Mouse (Mus musculus) limb, embryonic 13.5 days (tissue): Measurements from ENCODE around the gene Eya2. TPM values are rescaled to one million over a fixed set of nuclear protein-coding genes. Genes with fewer than 3 reads are reported as not detected.

Experiments
- ATAC-seq: fragments of 200-750 bp; cut with Nextera tagmentation; 2 replicates; pipeline ENCODE4 v1.8.0; 2017; ENCODE audit warnings: low read depth, moderate number of reproducible peaks, moderate TSS enrichment; ENCODE audit not compliant: low FRiP score
- H3K27ac ChIP-seq: fragments of 300-500 bp; sonication (generic); 2 replicates; pipeline ENCODE4 v1.5.1; 2015; ENCODE audit warnings: inconsistent platforms, mild to moderate bottlenecking, moderate library complexity
- H3K27me3 ChIP-seq: fragments of 300-500 bp; sonication (generic); 2 replicates; pipeline ENCODE4 v1.6.1; 2015; ENCODE audit warnings: mild to moderate bottlenecking, inconsistent platforms
- H3K36me3 ChIP-seq: fragments of 300-500 bp; sonication (generic); 2 replicates; pipeline ENCODE4 v1.6.1; 2015; ENCODE audit warnings: inconsistent platforms, mild to moderate bottlenecking, moderate library complexity
- H3K4me1 ChIP-seq: fragments of 300-500 bp; sonication (generic); 2 replicates; pipeline ENCODE4 v1.6.1; 2015; ENCODE audit warnings: inconsistent platforms
- H3K4me2 ChIP-seq: fragments of 300-500 bp; sonication (generic); replicated peaks from 2 replicates; pipeline ENCODE4 v1.6.1; 2015; ENCODE audit warnings: inconsistent platforms, mild to moderate bottlenecking, moderate library complexity
- H3K4me3 ChIP-seq: fragments of 300-500 bp; sonication (generic); 2 replicates; pipeline ENCODE4 v1.5.1; 2015; ENCODE audit warnings: moderate library complexity, mild to moderate bottlenecking, inconsistent platforms
- H3K9ac ChIP-seq: fragments of 300-500 bp; sonication (generic); 2 replicates; pipeline ENCODE4 v1.6.1; 2015; ENCODE audit warnings: mild to moderate bottlenecking, inconsistent platforms
- H3K9me3 ChIP-seq: fragments of 300-500 bp; sonication (generic); 2 replicates; pipeline ENCODE4 v1.6.1; 2016; ENCODE audit warnings: inconsistent platforms
- WGBS: fragments of 180-500 bp; shearing (Covaris S2); methylation state at CpG from one replicate; pipeline ENCODE4 v1.1.7; 2015; 5-methylcytosine and 5-hydroxymethylcytosine counted together
- polyA plus RNA-seq: library from polyadenylated mRNA; unstranded; fragments of >200 nt; fragmentation: Nextera tagmentation; extraction: Ambion mirVana; gene quantifications from 2 replicates; pipeline ENCODE4 v1.2.1, GENCODE M21; 2015

Eya2 gene
- polyA plus RNA-seq, 1 experiment from 2014 or later, result 17.2 TPM

DNA sequence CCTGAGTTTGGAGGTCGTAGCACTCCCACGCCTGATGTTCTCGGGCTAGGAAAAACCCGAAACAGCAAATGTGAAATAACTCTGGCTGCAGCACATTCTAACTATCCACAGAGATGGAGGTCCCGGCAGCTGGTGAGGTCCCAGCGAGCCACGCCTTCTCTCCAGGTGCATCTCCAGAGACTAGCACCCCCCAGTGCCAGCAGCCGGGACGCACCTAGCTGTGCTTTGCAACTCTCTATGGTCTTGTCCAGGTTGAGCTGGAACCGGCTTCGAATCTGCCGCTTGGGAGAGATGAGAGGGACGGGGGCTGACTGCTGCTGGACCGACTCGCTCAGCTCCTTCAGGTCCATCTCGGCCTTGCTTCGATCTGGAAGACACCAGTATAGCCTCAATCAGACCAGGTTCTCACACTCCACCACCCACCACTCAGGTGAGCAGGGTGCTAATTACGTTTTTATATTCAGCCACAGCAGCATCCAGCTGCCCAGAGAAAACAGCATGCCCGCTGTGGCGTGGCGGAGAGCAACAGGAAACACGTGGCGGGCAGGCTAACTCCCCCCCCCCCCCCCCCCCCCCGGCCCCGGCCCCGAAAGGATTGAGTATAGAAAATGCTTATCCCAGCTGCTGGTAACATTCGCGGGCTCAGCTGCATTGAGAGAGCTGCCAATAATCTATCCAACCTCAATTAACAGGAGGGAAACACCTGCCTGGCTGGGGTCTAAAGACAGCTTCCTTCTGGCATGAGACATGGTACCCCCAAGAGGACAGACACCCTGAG lies 220.5 kb downstream of the Eya2 start:
- 83% methylated on average over 25 of the region's 28 CpGs for WGBS
- Histone ChIP-seq H3K4me2 (no peak overlapping the region), H3K9me3 (no peaks in the 10 kb centered on the region), H3K27me3 (no peaks in the 10 kb centered on the region), H3K36me3 (peaks cover 98% of the 10 kb centered on the region), H3K27ac (no peak overlapping the region), H3K4me1 (0 out of 2 replicates have a peak, but pooled peaks cover 8% of the 10 kb centered on the region), H3K4me3 (no peak overlapping the region), H3K9ac (peak overlapping the region; percentile 19; the same call in 1 of the 2 replicates)
- ATAC-seq, result no peak

DNA sequence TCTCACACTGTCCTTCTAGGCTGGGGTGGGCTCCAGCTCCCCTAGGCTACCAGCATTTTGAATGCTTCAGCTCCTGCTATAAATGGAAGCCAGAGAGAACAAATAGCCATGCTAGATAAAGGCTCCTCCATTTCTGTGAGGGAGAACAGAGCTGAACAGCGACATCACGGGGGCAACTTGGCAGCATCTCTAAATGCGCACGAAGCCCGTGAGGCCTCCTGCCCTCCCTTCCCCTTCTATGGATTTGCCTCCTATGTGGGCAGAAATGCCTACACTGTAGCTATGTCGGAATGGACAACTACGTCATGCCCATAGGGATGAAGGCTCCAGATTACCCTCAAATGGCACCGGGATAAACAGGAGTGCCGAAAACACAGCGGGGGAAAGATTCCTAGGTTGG lies 222.6 kb downstream of the Eya2 start:
- Histone ChIP-seq H3K27me3 (no peaks in the 10 kb centered on the region), H3K36me3 (peaks cover 94% of the 10 kb centered on the region), H3K27ac (no peak overlapping the region), H3K4me2 (no peak overlapping the region), H3K4me1 (0 out of 2 replicates have a peak, but pooled peaks cover 8% of the 10 kb centered on the region), H3K4me3 (no peak overlapping the region), H3K9ac (no peak overlapping the region), H3K9me3 (no peaks in the 10 kb centered on the region)
- WGBS, result 96% methylated on average over 10 of the region's 10 CpGs
- no peak for ATAC-seq

DNA sequence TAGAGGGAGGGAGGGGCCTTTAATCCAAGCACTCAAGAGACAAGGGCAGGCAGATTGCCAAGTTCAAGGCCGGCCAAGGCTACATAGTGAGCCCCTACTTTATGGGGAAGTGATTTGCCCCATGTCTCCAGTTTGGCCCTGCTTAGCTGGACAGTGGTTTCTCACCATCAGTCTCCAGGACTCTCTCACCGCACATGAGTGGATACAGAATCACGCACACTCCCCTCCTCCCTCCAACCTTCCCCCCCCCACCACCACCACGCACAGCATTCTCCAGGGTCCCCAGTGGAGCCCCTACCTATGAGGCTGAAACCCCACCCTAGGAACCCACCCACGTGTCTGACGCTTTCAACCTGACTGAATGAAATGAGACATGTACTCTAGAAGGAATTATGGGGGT lies 223.7 kb downstream of the Eya2 start:
- Histone ChIP-seq H3K27me3 (no peaks in the 10 kb centered on the region), H3K9me3 (no peaks in the 10 kb centered on the region), H3K36me3 (peaks cover 95% of the 10 kb centered on the region), H3K27ac (no peak overlapping the region), H3K9ac (no peak overlapping the region), H3K4me3 (no peak overlapping the region), H3K4me1 (0 out of 2 replicates have a peak, but pooled peaks cover 8% of the 10 kb centered on the region), H3K4me2 (no peak overlapping the region)
- WGBS, result 96% methylated on average over 6 of the region's 6 CpGs
- no peak for ATAC-seq

DNA sequence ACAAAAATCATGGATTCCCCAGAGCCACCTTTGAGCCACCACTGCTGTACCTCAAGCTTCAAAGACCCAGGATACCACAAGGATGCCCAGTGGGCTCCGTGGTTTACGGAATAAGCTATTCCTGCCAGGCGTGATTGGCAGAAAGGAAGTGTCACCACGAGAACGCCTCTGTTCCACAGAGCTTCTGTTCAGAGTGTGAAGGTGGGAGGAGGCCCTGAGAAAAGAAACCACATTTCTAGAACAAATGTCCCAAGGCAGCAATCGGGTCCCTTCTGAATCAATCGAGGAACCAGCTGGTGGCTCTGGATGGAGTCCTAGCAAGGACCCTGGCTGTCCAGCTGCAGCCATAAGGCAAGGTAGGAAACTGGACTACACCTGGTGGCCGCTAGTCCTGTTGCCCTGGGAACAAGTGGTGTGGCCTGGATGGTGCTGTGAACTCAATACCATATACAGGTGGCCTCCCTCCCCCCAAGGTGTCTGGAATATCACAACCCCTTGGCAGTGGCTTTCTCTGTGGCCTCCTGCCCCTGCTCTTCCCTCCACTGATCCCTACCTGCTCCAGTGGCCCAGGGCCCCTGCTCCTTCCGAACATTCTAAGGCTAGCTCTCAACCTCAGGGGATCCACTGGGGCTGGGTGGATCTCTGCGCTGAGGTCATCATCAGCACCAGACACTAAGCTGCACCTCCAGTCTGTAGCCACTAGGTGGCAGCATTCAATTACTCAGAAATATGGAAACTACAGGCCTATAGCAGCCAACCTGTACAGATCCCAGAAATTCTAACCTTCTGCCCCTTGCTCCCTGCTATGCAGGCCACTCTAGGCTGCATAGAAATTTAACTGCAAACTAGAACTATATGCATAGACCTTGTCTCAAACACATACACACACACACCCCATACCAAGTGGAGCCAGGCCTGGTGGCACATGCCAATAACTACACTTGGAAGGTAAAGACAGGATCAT lies 224.4 kb downstream of the Eya2 start:
- H3K4me1 ChIP-seq, result 0 out of 2 replicates have a peak, but pooled peaks cover 8% of the 10 kb centered on the region
- peak overlapping the region; percentile 39; the same call in 1 of the 2 replicates for H3K27ac ChIP-seq
- H3K36me3 ChIP-seq, result peaks cover 95% of the 10 kb centered on the region
- H3K4me3 ChIP-seq, result no peak overlapping the region
- no peak overlapping the region for H3K4me2 ChIP-seq
- no peaks in the 10 kb centered on the region for H3K9me3 ChIP-seq
- 81% methylated on average over 10 of the region's 10 CpGs for WGBS
- ATAC-seq, result peak; percentile 17; the same call in 1 of the 2 replicates
- H3K27me3 ChIP-seq, result no peaks in the 10 kb centered on the region
- H3K9ac ChIP-seq, result no peak overlapping the region

DNA sequence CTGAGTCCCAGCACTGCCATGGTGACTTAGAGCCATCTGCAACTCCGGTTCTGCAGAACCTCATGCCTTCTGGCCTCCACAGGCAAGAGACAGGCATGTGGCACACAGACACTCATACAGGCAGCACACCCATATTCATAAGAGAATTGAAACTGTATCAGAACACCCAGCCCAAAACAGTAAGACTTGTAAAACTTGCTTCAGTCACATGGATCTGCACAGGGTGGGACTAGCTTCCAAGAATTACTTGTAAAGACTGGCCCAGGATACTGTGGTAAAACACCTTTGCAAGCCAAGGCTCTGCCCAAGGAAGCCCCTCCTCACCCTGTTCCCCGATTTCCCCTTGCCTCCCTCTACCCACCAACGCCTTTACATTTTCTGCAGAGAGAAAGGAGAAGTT lies 225.2 kb downstream of the Eya2 start:
- Histone ChIP-seq H3K27me3 (no peaks in the 10 kb centered on the region), H3K9me3 (no peaks in the 10 kb centered on the region), H3K36me3 (peaks cover 95% of the 10 kb centered on the region), H3K4me2 (no peak overlapping the region), H3K4me3 (no peak overlapping the region), H3K4me1 (0 out of 2 replicates have a peak, but pooled peaks cover 8% of the 10 kb centered on the region), H3K27ac (peak overlapping the region; percentile 39), H3K9ac (no peak overlapping the region)
- 70% methylated on average over 3 of the region's 3 CpGs for WGBS
- ATAC-seq, result no peak

DNA sequence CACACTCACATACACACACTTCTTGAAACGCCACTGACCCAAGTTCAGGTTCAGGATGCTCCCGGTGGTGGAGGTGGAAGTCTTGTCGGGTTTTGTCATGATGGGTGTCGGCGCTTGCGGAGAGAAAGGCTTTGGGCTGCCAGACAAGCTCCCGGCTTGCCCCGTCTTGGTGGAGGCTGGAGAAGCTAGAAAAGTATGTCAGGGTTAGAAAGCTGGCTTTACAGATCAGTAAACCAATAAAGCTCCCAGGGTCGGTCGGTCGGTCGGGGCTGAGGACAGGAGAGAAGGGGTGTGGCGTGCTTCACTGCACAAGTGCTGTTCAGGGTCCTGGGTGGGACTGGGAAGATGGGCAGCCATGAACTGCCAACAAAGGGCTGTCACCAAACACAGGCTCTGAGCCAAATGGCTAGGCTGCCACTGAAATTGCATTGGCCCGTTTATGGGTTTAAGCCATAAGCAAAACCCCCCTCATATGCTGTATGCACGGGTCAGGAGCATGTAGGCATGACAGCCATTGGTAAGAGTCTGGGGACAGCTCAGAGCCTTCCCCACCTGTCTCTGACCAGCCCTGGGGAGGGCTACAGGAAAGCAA lies 225.8 kb downstream of the Eya2 start:
- H3K4me1 ChIP-seq, result 0 out of 2 replicates have a peak, but pooled peaks cover 4% of the 10 kb centered on the region
- no peak for ATAC-seq
- H3K9me3 ChIP-seq, result no peaks in the 10 kb centered on the region
- no peak overlapping the region for H3K4me2 ChIP-seq
- WGBS, result 73% methylated on average over 15 of the region's 15 CpGs
- peak overlapping the region; percentile 39; the same call in 1 of the 2 replicates for H3K27ac ChIP-seq
- peaks cover 95% of the 10 kb centered on the region for H3K36me3 ChIP-seq
- H3K27me3 ChIP-seq, result no peaks in the 10 kb centered on the region
- no peak overlapping the region for H3K4me3 ChIP-seq
- no peak overlapping the region for H3K9ac ChIP-seq

Other genes with a start within 250 kb of the Eya2 start
- 0.31 and 0.75 TPM in 2 replicates for gene Zfp663, start 226.3 kb upstream of the Eya2 start, polyA plus RNA-seq
- 10.0 and 10.4 TPM in 2 replicates for gene Zfp334, start 206.8 kb upstream of the Eya2 start, polyA plus RNA-seq
- 0.05 TPM in 1 of 2 replicates, not detected in the other for gene Ocstamp, start 194.6 kb upstream of the Eya2 start, polyA plus RNA-seq
- 0.13 and 0.15 TPM in 2 replicates for gene Slc13a3, start 121.8 kb upstream of the Eya2 start, polyA plus RNA-seq
- 44.8 and 45.0 TPM in 2 replicates for gene Trp53rka, start 101.7 kb upstream of the Eya2 start, polyA plus RNA-seq
- 11.0 and 12.6 TPM in 2 replicates for gene Slc2a10, start 91.2 kb upstream of the Eya2 start, polyA plus RNA-seq